Mouse (Mus musculus) lung, postnatal 25 days (tissue): ENCODE measurements around the gene Macf1.
"Not testable (repeated sequence)": the region's sequence is repeated elsewhere in the genome, so short reads cannot be mapped to it uniquely, and the experiment has no call there.

ENCODE experiments used
- DNase-seq: peaks from one replicate; pipeline ENCODE4 v3.0.0; 2022; ENCODE audit warnings: low spot score

Macf1 gene

DNA sequence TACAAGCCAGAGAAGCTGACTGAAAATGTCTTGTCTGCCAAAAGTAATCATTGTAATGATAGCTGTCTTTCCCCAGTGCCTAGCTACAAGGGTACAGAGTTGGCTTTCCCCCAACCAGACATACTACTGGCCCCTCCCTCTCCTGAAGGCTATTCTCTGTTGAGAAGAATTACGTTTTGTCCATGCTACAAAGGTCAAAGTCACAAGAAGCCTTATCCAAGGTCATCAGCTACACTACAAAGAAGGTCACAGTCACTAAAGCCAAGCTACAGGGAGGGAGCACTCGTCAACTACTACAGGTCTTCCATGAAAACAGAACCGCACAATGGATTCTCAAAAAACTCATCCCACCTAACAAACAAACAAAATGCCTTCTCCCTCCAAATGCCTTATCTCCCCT, 49.7 kb downstream of the Macf1 start:
- no peak for DNase-seq

DNA sequence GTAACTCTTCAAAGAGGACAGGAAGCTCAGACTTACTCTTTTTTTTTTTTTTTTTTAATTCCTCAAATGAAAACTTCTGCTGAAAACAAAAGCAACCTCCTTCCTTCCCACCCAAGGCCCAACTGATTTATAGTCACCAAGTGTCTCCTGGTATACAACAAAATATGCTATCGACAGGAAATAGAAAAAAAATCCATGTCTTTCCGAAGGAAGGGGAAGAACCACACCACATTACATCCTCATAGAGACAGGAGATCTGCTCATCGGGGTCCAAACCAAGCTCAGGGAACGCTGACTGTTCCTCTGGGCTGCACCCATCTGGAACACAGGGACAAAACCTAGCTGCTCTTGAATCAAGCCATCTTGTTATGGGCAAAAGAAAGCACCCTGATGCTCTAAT, 50.3 kb downstream of the Macf1 start:
- no peak for DNase-seq

DNA sequence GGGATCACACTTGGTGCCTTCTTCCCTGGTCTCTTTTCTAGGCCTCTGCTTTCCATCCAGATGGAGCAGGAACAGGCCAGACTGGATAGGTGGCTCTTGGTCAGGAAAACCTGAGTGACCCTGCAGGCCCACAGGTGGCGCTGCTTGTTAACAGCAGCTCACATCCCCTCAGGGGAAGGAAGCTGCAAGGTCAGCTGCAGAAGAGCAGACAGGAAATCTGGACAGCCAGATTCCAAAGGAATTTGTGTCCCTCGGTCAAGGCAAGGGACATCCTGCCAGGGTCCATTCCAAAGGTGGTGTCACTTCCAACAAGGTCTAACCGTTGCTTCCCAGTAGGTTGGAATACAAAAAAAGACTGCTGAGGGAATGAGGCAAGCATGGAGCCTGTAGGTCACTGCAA, 50.8 kb downstream of the Macf1 start:
- DNase-seq: peak; percentile 87

DNA sequence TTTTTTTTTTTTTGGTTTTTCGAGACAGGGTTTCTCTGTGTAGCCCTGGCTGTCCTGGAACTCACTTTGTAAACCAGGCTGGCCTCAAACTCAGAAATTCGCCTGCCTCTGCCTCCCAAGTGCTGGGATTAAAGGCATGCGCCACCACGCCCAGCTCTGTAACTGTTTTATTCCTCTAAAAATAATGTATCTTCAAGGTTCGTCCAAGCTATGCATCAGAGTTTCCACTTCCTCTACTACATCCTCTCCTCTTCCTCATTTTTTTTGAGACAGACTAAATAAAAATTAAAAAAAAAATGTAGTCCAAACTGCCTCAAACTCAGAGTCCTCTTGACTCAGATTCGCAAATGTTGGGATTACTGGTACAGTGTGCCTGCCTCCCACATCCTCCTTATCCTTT, 52.0 kb downstream of the Macf1 start:
- DNase-seq: not testable (repeated sequence)

DNA sequence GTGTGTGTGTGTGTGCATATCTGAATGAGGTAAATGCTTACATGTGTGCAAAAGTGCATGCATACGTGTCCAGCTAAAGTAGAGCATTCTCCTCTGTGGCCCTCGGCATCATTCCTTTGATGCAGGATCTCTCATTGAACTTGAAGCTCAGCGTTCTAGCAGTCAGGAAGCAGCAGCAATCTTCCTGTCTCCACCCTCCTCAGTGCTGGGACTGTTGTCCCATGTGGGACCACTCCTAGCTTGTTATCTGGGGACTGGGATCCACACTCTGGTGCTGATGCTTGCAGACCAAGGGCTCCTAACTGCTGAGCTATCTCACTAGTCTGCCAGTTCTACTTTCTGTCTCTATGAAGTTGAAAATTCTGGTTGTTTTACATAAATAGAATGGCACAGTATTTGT, 52.5 kb downstream of the Macf1 start:
- DNase-seq: no peak

DNA sequence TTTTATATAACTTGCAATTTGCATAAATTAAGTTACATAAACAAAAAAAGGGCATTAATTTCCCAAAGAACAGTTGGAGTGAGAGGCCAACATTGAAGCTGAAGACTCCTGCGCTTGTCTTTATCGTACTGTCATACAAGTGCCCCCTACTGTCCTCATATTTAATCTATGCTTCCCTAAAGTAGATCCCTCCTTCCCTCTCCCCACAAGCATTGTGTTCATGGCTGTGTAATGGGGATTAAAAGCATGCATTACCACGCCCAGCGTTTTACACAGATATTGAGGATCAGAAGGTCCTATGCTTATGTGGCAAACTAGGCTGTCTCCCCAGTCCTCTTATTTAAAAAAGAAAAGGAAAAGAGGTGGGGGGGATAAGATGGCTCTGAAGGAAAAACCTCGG, 56.5 kb downstream of the Macf1 start:
- no peak for DNase-seq

DNA sequence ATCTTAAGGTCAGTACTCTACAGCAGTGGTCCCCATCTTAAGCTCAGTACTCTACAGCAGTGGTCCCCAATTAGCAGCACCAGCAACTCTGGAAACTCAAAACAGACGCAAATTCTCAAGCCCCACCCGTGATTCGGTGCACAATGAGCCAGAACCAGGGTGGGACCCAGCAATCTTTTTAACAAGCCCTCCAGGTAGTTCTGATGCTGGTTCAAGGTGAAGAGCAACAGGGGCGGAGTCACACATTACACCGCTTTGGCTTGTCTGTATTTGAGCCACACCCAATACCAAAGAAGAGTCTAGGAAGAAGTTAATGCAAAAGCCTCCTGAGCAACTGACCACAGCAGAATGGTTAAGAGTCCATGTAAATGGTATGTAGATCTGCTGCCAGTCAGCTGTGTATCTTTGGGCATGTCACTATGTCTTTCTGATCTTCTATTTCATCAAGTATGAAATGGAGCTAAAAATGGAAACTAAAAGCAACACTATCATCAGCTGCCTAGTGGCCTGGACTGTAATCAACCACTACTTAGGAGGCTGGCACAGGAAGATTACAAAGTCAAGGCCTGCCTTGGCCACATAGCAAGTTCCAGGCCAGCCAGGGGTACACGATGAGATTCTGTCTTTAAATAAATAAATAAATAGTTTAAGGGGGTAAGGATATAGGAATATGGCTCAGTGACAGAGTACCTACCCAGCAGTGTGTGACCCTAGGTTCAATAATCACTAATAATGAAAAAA, 58.7 kb downstream of the Macf1 start:
- DNase-seq: no peak

DNA sequence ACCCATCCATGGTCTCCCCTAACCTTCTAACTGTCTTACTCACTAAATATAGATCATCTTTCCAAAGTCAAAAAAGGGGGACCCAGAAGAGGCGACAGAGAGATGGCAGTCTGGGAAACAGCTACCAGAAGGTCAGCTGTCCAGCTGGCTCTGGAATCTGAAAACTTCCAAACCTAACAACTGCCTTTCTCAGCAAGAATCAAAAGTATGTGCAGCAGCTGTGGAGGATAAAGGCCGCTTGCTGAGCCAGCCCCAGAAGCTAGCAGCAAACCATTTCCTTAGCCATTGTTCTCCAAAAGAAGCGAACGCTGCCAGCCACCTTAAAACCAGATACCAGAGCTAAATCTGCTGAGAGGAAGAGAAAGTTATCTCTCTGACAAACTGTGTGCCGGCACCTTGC, 59.7 kb downstream of the Macf1 start:
- DNase-seq: peak; percentile 55

DNA sequence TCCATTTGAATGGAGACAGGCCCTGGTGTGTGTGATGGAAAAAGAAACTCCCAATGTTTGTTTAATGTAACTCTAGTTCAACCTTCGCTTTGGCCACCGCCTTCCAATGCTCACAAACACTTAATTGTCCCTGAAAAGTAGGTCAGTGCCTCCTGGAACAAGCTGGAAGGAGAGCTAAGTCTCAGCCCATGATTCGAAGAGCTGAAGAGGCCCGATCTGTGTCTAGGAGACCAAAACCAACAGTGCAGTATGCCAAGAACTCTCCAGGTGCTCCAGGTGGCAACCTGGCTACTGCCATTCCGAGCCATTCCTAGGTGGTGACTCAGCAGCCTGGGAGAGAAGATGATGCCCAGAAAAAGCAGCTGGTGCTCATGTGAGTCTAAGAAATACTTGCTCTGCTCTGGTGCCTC, 60.4 kb downstream of the Macf1 start:
- peak; percentile 84 for DNase-seq

DNA sequence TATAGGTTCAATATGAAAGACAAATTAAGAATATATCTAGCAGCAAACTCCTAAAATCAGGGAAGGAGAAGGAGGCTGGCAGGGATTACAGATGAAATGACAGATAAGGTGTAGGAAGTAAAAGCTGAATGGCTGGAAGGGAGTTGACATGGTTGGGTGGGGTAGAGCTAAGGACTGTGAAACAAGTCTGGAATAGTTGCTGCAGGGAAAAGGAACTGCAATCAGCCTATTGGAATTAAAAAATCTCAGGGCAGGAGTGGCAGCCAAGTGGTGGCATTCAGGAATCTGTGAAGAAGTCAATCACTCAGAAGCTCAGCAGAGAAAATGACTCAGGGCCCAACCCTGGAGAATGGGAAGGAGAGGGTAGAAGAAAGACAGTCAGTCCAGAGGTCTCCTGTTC, 62.4 kb downstream of the Macf1 start:
- no peak for DNase-seq

DNA sequence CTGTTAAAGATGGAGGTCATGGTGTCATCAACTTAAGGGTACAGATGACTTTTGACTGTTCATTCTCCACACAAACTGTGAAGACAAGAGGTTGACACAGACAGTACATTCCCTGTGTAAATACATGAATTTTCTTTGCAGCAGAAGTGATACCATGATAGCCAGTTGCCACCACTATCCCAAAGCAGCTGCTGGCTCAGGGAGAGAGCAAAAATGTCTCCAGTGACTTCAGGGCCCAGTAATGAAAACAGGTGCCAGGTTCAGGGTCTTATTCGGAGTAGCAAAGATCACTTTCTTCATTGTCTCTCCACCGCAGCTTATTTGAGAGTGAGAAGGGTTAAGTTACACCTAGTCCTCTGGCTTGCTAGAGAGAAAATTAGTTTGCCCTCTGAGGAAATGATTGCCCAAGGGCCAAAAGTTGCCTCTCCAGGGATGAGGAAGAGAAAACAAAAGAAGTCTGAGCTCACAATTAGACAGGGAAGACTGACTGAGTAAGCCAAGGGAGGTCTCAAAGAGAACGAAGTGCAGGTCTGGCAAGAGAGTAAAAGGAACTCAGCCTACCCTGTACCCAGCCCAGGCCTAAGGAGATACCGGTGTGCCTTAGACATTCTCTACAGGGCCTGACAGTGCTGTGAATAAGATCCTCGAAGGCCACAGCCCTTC, 66.3 kb downstream of the Macf1 start:
- no peak for DNase-seq

DNA sequence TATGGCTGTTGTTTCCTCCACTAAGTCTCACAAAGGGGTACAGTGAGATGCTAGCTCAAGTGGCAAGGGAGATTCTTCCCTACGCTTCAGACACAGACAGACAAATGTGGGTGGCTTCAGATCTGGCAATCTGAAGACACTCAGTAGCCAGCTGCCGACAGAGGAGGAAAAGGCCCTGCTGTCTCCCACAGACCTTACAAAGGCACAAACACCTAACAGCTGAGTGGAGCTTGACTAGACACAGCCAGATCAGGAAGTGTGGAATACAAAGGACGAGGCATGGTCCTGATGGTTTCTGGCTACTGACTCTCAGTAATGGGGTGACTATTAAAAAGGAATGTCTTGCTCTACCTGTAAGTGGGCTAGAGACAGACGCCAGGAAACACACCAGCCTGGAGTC, 67.2 kb downstream of the Macf1 start:
- no peak for DNase-seq

DNA sequence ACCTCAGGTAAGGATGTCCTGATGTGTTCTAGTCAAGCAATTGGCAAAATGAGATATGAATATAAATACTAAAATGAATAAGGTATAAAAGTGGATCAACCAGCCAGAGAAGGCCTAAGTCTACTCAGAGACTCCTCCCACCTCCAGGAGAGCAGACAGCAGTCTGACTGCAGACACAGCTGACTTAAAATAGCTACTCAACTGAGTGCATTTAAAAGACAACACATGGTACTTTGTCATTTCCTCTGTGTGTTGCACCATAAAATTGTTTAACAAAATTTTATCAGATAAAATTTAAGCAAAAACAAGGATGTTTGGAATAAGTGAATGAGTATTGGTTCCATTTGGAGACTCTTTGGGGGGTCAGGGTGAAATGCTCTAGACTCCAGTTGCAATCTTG, 67.7 kb downstream of the Macf1 start:
- DNase-seq: no peak

DNA sequence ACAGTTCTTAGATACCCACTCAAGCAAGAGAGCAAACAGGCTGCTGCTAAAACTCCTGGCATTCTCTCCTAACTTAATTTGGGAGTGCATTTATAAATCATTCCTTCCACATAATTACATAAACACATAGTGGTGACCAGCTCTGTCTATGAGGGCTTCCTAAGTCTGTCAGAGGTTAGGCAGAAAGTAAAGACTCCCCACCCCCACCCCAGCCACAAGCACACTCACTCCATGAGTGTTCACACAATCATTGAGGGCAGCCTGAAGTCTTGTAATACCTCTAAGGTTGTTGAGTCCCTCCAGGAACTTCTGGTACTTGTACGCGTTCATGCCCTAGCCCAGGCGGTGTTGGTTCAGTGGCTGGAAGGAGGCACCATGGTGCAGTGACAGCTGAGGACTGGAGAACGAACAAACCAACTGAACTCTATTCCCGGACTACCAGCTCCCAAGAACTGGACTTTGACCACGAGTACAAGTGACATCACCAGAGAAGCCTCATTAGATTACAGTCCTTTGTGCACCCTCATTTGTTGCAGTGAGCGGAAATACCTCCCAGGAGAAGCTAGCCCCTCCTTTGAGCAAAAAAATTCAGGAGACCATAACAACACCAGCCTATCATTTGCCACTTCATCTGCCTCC, 70.7 kb downstream of the Macf1 start:
- peak; percentile 48 for DNase-seq

DNA sequence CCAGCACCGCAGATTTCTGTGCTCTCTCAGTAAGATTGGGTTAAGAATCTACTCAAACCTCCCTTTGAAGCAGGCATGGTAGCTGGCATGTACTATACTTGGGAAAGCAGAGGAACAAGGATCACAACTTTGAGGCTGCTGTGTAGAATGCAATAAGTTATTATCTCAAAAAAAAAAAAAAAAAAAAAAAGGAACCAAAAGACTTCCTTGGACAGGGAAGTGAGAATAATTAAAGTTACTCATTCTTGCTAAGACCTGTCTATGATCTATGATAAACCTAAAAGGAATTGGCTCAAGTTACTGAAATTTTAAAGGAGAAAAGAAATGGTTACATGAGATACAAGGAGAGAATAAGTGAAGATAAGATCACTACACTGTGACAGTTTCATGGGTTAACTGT, 72.2 kb downstream of the Macf1 start:
- no peak for DNase-seq

DNA sequence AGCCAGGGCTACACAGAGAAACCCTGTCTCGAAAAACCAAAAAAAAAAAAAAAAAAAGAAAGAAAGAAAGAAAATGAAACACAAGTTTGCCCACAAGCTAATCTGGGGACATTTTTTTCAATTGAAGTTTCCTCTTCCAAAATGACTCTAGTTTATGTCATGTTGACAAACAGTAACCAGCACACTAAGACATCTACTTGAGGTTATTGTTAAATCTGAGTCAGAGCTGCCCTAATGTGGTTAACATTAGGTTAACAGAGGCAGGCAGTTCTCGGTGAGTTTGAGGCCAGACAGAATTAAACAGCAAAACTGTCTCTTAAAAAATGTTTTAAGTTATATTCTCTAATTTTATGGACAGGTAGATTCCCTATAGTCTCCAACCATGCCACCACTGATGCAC, 72.9 kb downstream of the Macf1 start:
- DNase-seq: no peak

DNA sequence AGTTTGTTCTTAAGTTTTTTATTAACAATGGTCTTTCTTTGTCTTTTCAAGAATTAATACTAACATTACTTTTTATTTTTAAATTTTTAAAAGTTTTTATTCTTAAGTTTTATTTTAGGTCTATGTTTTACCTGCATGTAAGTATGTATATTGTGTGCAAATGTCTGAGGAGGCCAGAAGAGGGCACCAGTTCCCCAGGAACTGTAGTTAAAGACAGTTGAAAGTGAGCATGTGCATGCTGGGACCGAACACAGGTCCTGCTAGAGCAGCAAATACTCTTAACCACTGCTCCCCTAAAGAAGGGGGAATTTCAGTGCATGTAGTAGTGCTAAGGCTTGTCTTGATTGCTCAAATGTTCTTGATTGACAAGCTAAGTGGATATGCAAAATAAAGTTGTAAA, 77.0 kb downstream of the Macf1 start:
- no peak for DNase-seq

DNA sequence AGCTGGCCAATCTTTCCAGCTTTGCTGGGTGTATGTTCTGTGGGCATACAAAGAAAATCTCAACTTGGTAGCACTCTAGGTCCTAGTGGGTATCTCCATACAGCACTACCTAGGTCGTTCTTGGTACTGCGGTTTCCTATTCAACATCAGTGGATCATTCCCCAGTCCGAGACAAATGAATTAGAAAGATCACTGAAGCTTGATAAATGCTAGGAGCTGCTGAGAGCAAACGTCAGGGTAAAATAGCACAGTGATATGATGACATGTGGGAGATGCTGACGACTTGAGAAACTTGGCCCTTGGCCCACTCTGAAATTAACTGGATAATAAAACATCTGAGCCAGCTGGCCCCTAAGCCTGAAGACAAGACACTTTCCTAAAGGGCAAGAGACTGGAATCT, 78.2 kb downstream of the Macf1 start:
- DNase-seq: no peak

DNA sequence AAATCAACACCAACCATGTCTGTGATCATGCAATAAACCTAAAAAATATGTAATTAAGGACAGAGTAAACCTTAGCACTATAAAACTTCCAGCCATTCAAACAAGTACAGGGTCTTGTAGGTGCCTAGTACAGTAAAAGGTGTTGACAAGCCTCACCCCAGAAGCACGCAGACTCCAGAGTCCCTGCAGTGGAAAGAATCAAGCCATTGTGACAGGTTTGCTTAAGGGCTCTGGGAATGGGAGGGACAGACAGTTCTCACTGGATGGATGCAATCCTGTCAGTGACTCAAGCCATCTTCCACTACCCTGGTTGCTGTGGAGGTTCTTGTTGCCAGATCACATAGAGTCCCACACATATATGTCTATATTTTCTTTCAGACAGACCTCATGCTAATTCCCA, 78.9 kb downstream of the Macf1 start:
- DNase-seq: no peak

DNA sequence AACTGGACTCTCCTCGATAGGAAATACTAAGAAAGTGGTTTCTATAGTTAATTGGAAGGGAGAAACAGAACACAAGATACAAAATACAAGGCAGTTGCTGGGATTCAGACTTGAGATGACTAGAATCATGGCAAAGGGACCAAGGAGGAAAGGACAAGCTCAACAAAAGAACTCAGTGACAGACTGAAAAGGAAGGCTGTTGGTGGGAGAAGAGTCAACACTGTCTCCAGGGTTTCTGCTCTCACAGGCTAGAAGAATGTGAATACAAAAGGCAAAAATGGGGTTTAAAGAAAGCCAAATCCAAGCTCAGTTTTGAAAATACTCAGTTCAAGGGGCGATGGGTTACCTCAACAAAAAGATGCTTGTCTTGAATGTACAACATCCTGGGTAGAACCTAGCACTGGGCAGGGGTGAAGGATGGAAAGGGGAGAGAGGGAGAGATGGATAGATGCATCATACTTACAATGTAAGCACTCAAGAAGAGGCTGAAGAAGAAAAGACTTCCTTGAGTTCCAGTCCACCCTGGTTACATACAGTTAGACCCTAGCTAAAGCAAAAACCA, 81.4 kb downstream of the Macf1 start:
- no peak for DNase-seq

DNA sequence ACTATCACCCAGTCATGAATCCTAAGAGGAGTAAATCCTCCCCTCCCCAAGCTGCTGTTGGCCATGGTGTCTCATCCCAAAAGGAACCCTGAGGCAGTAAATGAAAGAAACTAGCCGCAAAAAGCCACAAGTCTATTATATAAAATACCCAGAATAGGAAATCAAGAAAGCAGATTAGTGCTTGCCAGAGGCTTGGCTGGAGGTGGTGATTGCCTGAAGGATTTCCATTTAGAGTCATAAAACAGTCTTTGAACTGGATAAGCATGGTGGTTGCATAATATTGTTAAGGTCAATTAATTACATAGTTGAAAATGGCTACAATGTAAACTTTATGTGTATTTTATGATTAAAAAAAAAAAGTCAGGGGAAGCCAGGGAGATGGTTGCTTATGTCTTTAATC, 83.1 kb downstream of the Macf1 start:
- no peak for DNase-seq

DNA sequence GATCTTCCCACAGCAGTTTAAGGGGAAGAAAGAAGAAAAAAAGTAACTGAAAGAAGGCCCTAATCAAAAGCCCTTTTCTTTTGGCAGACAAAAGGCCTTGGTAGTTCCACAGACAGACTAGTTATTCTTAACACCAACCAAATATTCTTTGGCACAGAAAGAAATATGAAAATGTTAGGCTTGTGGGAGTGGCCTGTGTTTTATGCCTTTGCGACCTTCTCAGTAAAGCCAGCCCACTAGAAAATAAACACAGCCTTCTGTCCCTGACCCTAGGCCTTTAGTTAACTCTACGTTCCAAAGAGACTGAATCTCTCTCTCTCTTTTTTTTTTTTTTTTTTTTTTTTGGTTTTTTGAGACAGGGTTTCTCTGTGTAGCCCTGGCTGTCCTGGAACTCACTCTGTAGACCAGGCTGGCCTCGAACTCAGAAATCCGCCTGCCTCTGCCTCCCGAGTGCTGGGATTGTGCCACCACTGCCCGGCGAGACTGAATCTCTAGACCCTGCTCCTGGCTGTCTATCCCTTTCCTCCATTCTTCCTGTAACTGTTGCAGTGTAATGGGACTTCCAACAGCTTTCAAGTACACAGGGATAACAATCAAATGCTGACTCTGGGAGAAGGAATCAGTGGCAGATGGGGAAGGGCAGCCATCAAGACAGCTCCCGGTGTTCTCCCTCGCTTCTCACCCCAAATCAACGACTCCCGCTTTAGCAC, 85.5 kb downstream of the Macf1 start:
- no peak for DNase-seq

DNA sequence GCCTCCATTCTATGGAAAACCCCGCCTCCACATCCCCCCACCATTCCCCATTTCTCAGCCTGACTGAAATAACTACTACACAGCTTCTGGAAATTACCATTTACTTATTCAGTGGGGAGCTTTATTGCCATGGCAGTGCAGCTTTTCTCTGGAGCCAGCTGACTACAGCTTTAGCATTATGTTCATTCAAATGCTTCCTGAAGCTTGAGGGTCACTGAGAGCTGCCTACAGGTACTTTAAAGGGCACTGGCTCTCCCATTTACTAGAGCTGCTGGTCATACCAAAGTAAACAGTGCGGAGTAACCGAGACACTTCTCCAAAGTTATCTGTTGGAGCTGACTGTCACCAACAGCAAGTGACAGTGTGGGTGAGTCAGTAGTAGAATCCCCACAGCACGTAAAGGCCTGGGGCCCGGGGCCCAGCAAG, 89.8 kb downstream of the Macf1 start:
- no peak for DNase-seq
